Mouse (Mus musculus): ENCODE results near the gene Wdr38.
"Not testable (repeated sequence)": the region's sequence is repeated elsewhere in the genome, so short reads cannot be mapped to it uniquely, and the experiment has no call there.

The Wdr38 gene

GRCm38 (mm10) chr2:38992452-38992851, 4.8 kb upstream of the Wdr38 start:
- DNase-seq: peak; percentile 51 to 57

DNA sequence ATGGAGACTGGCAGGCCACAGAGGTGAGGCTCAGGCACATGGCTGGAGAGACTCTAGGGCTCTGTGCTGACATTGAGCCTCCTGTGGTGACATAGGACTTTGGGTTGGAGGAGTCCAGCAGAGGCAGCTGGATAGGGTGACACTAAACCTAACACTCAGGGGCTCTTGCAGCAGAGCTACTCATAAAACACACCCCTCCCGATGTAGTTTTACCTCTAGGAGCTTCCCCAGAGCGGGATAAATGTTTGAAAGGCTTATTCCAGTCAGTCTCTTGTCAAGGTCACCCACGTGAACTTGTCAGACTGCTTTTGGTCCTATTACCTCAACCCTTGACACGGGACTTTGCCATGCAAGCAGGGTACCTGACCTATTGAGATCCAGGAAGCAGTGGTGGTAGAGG, 2.1 kb downstream of the Wdr38 start:
- no peak for DNase-seq

DNA sequence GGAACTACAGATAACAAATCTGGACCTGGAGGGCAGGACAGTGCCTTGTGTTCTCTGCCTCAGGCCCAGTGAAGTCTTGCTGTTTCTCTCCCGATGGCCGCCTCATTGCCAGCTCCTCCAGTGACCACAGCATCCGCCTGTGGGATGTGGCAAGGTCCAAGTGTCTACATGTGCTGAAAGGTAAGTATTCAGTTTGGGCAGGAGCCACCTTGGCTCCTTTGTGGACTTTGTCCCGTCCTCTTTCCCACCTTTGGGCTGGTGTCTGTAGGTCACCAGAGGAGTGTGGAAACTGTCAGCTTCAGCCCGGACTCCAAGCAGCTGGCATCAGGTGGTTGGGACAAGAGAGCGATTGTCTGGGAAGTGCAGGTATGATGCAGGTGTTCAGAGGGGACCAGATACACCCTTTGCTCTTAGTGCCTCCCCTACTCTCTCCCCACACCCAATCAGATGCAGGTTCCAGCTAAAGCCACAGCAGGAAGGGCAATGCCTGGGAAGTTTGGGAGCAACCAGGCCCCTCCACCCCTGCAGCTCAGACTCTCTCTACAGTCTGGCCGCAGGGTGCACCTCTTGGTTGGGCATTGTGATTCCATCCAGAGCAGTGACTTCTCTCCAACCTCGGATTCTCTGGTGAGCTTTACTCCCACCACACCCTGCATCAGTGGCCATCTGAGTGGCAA, 2.8 kb downstream of the Wdr38 start:
- DNase-seq: peak; percentile 57

DNA sequence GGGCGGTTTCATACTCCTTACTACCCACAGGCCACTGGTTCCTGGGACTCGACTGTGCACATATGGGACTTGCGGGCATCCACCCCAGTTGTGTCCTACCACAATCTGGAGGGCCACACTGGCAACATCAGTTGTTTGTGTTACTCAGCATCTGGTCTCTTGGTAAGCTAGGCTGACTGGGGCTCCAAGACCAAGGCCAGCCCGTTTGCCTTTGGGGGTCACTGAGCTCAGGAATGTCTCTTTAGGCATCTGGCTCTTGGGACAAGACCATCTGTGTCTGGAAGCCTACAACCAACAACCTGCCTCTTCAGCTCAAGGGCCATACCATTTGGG, 3.3 kb downstream of the Wdr38 start:
- no peak for DNase-seq

DNA sequence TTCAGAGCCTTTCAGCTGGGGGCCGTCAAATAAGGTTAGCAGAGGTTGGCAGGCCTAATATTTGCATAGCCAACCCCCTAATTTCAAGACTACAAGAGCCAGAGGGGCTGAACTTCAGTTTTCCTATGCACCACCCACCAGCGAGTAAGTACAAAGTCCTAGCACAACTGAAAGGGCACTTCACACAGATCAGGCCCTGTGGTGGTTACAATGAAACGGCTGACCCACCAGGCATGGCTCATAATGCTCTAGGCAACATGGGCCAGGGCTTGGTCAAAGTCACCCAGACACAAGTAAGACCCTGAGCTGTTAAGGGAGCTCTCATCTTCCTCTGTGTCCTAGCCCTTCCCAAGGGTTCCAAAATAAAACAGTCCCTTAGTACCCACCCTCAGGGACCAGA, 4.6 kb downstream of the Wdr38 start:
- peak; percentile 46 to 50 for DNase-seq

GRCm38 (mm10) chr2:39003106-39003505, 5.8 kb downstream of the Wdr38 start:
- no peak for DNase-seq

DNA sequence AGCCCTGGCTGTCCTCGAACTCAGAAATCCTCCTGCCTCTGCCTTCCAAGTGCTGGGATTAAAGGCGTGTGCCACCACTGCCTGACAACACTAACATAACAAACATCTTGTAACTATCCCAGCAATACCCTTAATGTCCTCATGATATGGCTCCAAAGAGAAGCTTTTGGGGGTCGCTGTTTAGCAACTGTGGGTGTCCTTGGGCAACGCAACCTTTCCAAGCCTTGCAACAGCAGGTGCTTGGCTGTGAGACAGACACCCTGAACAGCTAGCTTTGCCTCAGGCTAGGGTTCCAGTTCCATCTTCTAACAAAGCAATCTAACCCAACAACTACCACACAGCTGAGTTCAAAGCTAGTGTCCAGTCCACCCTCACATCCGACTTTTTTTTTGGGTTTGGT, 6.2 kb downstream of the Wdr38 start:
- no peak for DNase-seq

DNA sequence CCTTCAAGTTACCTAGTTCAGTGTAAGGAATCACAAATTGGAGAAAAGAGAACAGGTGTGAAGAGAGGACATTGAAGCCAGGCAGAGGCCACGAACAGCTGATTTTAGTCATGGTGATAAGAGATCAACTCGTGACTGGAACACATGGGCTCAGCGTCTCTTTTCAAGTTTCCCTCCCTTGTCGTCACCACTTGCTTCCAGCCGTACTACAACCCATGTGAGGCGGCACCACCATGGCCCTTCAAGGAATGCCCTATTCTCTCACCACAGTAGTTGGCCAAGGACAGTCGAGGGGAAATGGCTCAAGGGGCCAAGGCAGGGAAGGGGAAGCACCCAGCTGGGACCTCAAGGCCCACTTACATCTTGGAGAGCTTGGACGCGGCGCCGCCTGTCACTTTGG, 7.1 kb downstream of the Wdr38 start:
- DNase-seq: peak in 1 of 2 experiments; percentile 25

- peak; percentile 95 to 96 for DNase-seq
Observed at GRCm38 (mm10) chr2:39004880-39005435, 7.7 kb downstream of the Wdr38 start, which contains the start of gene Arpc5l. Gene Arpc5l (plus strand): TSS chr2:39005348.

- peak; percentile 62 to 83 for DNase-seq
Observed at GRCm38 (mm10) chr2:39005574-39006079, 8.4 kb downstream of the Wdr38 start, which contains the start of gene Rpl35. Gene Rpl35 (minus strand): TSS chr2:39005624.

- DNase-seq: no peak
Observed at GRCm38 (mm10) chr2:39006149-39006730, 9.0 kb downstream of the Wdr38 start.

GRCm38 (mm10) chr2:39007865-39008264, 10.6 kb downstream of the Wdr38 start:
- DNase-seq: peak; percentile 94 to 96

GRCm38 (mm10) chr2:39008350-39008851, 11.1 kb downstream of the Wdr38 start:
- DNase-seq: peak in 1 of 2 experiments; percentile 48

- peak; percentile 29 to 58 for DNase-seq
Observed at GRCm38 (mm10) chr2:39008954-39009365, 11.7 kb downstream of the Wdr38 start.

DNA sequence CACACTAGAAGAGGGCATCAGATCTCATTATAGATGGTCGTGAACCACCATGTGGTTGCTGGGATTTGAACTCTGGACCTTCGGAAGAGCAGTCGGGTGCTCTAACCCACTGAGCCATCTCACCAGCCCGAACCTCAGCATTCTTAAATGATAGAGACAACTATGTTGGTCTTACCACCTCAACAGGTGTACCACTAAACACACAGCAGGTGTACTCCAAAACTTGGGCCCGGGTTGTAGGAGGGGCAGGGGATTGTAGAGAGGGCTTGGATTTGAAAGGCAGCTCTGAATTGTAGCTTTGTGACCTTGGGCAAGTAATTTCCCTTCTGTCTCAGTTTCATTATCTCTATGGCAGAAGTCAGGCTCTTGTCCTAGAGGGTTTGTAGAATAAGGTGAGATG, 12.9 kb downstream of the Wdr38 start:
- not testable (repeated sequence) for DNase-seq

DNA sequence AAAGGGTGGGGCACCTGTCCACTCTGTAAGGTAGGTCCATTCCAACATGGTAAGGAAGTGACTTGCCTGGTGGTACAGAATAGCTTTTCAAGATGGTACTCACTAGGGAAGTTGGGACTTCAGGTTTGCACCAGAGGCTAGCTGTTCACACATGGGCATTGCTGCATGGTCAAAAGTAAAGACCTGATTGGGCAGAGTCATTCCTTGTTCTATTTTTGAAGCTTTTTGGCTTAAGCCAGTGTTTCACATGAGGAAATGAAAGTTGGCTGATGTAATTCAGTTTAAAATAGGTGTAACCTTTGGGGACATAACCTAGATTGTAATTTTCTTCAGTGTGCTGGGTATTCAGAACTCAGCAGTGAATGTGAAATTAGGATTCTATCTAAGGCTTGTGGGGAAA, 14.0 kb downstream of the Wdr38 start:
- no peak for DNase-seq

- no peak for DNase-seq
Observed at GRCm38 (mm10) chr2:39011971-39012370, 14.7 kb downstream of the Wdr38 start.

DNA sequence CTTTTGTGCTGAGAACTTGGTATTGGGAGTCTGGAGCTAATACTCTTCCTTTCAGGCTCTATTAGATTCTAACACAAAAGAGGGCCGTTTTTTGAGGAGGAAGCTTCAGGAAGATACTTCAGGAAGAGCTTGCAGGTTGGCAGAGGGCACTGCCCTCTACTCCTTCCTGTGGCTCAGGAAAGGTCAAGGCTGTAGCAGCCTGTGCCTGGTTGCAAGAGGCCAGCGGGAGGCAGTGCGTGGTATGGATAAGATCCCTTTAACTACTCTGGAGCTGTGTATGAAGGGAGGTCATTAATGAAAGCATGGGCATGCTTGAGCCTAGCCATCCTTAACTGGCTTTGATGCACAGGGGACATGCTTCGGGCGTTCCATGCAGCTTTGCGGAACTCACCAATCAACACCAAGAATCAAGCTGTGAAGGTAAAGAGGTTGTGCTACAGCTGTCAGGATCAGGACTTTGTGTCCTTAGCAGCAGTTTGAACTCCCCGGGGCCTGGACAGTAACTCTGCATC, 15.5 kb downstream of the Wdr38 start:
- DNase-seq: no peak

- DNase-seq: no peak
Observed at GRCm38 (mm10) chr2:39016581-39016980, 19.3 kb downstream of the Wdr38 start.

GRCm38 (mm10) chr2:39020004-39020403, 22.7 kb downstream of the Wdr38 start:
- DNase-seq: no peak

GRCm38 (mm10) chr2:39031611-39032010, 34.3 kb downstream of the Wdr38 start:
- DNase-seq: no peak

- DNase-seq: no peak
Observed at GRCm38 (mm10) chr2:39040215-39040614, 42.9 kb downstream of the Wdr38 start.

DNA sequence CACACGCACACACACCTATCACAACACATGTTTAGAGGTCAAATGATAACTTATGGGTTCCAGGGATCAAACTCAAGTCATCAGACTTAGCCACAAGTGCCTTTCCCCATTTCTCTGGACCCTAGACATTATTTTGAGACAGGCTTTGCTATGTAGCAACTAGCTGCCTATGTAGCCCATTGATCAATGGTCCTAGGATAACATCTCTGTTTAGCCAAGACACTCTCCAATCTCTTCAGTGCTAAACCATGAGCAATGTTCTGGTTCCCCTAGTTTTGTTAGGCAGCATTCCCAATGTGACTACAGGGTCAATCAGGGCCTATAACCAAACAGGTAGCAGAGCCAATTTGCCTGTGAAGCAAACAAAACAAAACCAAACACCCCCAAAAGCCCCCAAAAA, 51.2 kb downstream of the Wdr38 start:
- DNase-seq: no peak
